Comparison of ENCODE assay signal across 8 mouse cellular contexts in the genomic region with DNA sequence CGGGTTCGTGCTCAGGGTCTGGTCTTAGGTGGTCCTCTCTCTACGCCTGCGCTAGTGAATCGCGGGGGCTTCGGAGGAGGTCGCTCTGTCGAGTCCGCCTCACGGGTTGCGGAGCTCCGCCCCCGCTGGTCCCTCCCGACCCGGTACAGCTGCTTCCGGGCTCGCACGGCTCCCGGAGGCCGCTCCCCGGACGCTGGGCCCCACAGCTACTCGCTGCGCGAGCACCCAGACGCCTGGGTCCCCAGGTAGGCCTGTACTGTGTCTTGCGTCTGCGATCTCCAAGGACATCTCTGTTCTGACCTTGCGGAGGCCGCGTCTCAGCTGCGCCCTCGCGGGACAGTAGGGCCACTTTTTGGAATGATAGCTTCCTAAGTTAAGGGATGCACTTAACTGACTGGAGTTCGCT. TPM values are rescaled to one million over a fixed set of nuclear protein-coding genes. Genes with fewer than 3 reads are reported as not detected.
DNase-seq lines count a peak whose midpoint lies in the region; ATAC-seq and TF ChIP-seq lines count a peak whose summit lies in the region.

D17H6S53E (plus strand) TSS at position 168 of the 406 bp plus-strand sequence.

- ATAC-seq in forebrain, embryonic 16.5 days = peak; percentile 32
- peak; percentile 55 for ATAC-seq in lung, postnatal 0 days

- WGBS in forebrain, embryonic 16.5 days = under 1% methylated on average over 36 of the region's 36 CpGs
- WGBS in lung, postnatal 0 days = under 1% methylated on average over 36 of the region's 36 CpGs

- H3K4me2 ChIP-seq in forebrain, embryonic 16.5 days (ENCODE audit: low read length) = peak within 1 kb of the TSS; percentile 75
- peak within 1 kb of the TSS; percentile 81 for H3K4me2 ChIP-seq in lung, postnatal 0 days (replicated peaks; ENCODE audit: low read depth, low read length)

- peaks cover 10% of the 10 kb centered on the region; the same call in 1 of the 2 replicates for H3K36me3 ChIP-seq in ES-E14 (ENCODE audit: control insufficient read depth, insufficient read depth, low read length, poor library complexity, severe bottlenecking)
- peaks cover 5% of the 10 kb centered on the region; the same call in 1 of the 2 replicates for H3K36me3 ChIP-seq in forebrain, embryonic 16.5 days (ENCODE audit: control insufficient read depth, insufficient read depth)
- H3K36me3 ChIP-seq in lung, postnatal 0 days (ENCODE audit: insufficient read depth, low read length) = no peaks in the 10 kb centered on the region

- DNase-seq in ES-E14 (ENCODE audit: low read depth, low spot score) = no peak
- peak; percentile 65 for DNase-seq in c-Kit-positive CD71-positive TER-119-positive erythroid progenitor cells, embryonic 14.5 days (ENCODE audit: low spot score)
- DNase-seq in heart, postnatal 4 days = peak; percentile 81
- peak; percentile 58 to 62 for DNase-seq in layer of hippocampus, adult 8-10 months (ENCODE audit: low spot score in 2 of 2)
- peak; percentile 82 for DNase-seq in lung, postnatal 0 days (ENCODE audit: low spot score)
- peak; percentile 56 for DNase-seq in ovary, postnatal 10 days (ENCODE audit: low spot score)
- DNase-seq in thymus, postnatal 0 days (ENCODE audit: low spot score) = peak; percentile 90

- H3K4me3 ChIP-seq in ES-E14 (ENCODE audit: insufficient read depth in 1 of 2, low read depth in 1 of 2, low read length in 2 of 2, poor library complexity in 1 of 2, severe bottlenecking in 1 of 2) = peak within 1 kb of the TSS; percentile 58 to 76
- H3K4me3 ChIP-seq in forebrain, embryonic 16.5 days (replicated peaks; ENCODE audit: low read length) = peak within 1 kb of the TSS; percentile 73
- H3K4me3 ChIP-seq in lung, postnatal 0 days (ENCODE audit: low read depth, low read length) = peak within 1 kb of the TSS; percentile 62

- no peak within 1 kb of the TSS for H3K27ac ChIP-seq in ES-E14 (ENCODE audit: insufficient read depth, low read depth, low read length, poor library complexity, severe bottlenecking)
- H3K27ac ChIP-seq in forebrain, embryonic 16.5 days (ENCODE audit: low read length) = peak within 1 kb of the TSS; percentile 67
- peak within 1 kb of the TSS; percentile 92 for H3K27ac ChIP-seq in lung, postnatal 0 days (ENCODE audit: low read length)

- no peaks in the 10 kb centered on the region for H3K9me3 ChIP-seq in ES-E14 (ENCODE audit: control insufficient read depth, insufficient read depth, low read depth, low read length)
- no peaks in the 10 kb centered on the region for H3K9me3 ChIP-seq in forebrain, embryonic 16.5 days (ENCODE audit: control insufficient read depth, low read length)
- no peaks in the 10 kb centered on the region for H3K9me3 ChIP-seq in lung, postnatal 0 days (ENCODE audit: low read length)

- H3K27me3 ChIP-seq in forebrain, embryonic 16.5 days (replicated peaks; ENCODE audit: control insufficient read depth, insufficient read depth, low read length) = no peaks in the 10 kb centered on the region
- H3K27me3 ChIP-seq in lung, postnatal 0 days (replicated peaks; ENCODE audit: insufficient read depth, low read length) = no peaks in the 10 kb centered on the region

- in situ Hi-C loops in ES-E14 (cut with MboI; ENCODE audit: low sequenced_read_pairs in 2 of 2, unreplicated experiment in 2 of 2) = no loop called here

- H3K4me1 ChIP-seq in ES-E14 (ENCODE audit: control insufficient read depth in 2 of 2, insufficient read depth in 2 of 2, low read length in 2 of 2, poor library complexity in 1 of 2) = peaks cover 2 to 4% of the 10 kb centered on the region in 2 experiments; a peak in 2 of 4 replicates
- peaks cover 30% of the 10 kb centered on the region for H3K4me1 ChIP-seq in forebrain, embryonic 16.5 days (replicated peaks; ENCODE audit: control insufficient read depth, insufficient read depth, low read length)
- peaks cover 15% of the 10 kb centered on the region for H3K4me1 ChIP-seq in lung, postnatal 0 days (ENCODE audit: insufficient read depth, low read depth, low read length)

- TF ChIP-seq EP300 in lung, postnatal 0 days (IDR thresholded peaks at IDR 0.05) = no peak

- peak; percentile 36; the same call in 1 of the 2 replicates for TF ChIP-seq CTCF in lung, postnatal 0 days (IDR thresholded peaks at IDR 0.05)

- peak within 1 kb of the TSS; percentile 46 for H3K9ac ChIP-seq in ES-E14 (ENCODE audit: insufficient read depth, low read depth, low read length, poor library complexity, severe bottlenecking)
- H3K9ac ChIP-seq in forebrain, embryonic 16.5 days (replicated peaks; ENCODE audit: low read depth, low read length) = peak within 1 kb of the TSS; percentile 83
- peak within 1 kb of the TSS; percentile 68 for H3K9ac ChIP-seq in lung, postnatal 0 days (replicated peaks; ENCODE audit: low read depth)

TF ChIP-seq in ES-E14, 5 proteins besides CTCF, POLR2A, EP300 and RAD21:
- no peak for TF ChIP-seq HCFC1 (IDR thresholded peaks at IDR 0.05; ENCODE audit: borderline replicate concordance, insufficient read depth, low read length)
- no peak for TF ChIP-seq ZC3H11A (IDR thresholded peaks at IDR 0.05; ENCODE audit: borderline replicate concordance, low read depth, low read length)
- no peak for TF ChIP-seq MAFK (IDR thresholded peaks at IDR 0.05; ENCODE audit: insufficient read depth, low read depth, low read length)

RNA-seq across cellular contexts. Expression of gene D17H6S53E, which starts in this region (rescaled TPM):
- total RNA-seq in ES-E14 (2012; rRNA removed) = 11.2 and 11.7 TPM in 2 replicates
- 6.1 and 8.6 TPM in 2 replicates for polyA plus RNA-seq in forebrain, embryonic 16.5 days (2015; fragmentation: Nextera tagmentation; extraction: Ambion mirVana)
- 10 to 100 TPM; 26.6 to 27.3 TPM for total RNA-seq in heart, postnatal 4 days (2021)
- total RNA-seq in layer of hippocampus, adult 8-10 months (2022) = 10 to 100 TPM; 27.6 to 31.6 (median 30.9) TPM
- polyA plus RNA-seq in lung, postnatal 0 days (2015; fragmentation: Nextera tagmentation; extraction: Ambion mirVana) = 14.4 and 16.3 TPM in 2 replicates
- 11.2 and 14.7 TPM in 2 replicates for polyA plus RNA-seq in thymus, postnatal 0 days (2015; fragmentation: Nextera tagmentation; extraction: Ambion mirVana)
